Mouse (Mus musculus) right cerebral cortex, adult 18-20 months (tissue): ENCODE measurements around the gene Scd4.

Experiments
- DNase-seq: peaks from one replicate; pipeline ENCODE4 v3.0.0; 2022; ENCODE audit warnings: mixed read lengths

The Scd4 gene

DNA sequence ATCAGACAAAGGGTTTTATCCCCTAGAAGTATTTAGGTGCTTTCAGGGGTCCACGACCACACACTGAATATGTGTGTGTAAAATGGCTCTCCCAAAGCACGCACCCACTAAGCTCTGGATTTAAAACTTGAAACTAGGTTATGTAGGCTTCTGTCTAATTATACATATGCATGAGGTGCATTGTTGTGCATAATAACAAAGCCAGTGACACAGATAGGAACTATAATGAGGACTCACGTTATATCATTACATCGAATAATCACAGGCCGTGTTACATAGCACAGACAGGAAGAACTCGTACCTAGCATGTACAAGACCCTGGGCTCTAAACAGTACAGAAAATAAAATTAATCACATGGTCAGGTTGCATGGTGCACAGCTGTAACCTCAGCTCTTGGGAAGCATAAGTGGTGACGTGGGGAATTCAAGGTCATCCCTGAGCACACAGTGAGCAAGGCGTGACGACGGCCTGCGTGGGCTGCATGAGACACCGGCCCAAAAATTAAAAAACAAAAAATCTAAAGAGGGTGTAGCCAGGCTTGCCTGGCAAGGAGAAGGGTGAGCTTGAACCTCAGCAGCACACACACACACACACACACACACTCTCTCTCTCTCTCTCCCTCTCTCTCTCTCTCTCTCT lies 49.9 kb downstream of the Scd4 start:
- DNase-seq: no peak

DNA sequence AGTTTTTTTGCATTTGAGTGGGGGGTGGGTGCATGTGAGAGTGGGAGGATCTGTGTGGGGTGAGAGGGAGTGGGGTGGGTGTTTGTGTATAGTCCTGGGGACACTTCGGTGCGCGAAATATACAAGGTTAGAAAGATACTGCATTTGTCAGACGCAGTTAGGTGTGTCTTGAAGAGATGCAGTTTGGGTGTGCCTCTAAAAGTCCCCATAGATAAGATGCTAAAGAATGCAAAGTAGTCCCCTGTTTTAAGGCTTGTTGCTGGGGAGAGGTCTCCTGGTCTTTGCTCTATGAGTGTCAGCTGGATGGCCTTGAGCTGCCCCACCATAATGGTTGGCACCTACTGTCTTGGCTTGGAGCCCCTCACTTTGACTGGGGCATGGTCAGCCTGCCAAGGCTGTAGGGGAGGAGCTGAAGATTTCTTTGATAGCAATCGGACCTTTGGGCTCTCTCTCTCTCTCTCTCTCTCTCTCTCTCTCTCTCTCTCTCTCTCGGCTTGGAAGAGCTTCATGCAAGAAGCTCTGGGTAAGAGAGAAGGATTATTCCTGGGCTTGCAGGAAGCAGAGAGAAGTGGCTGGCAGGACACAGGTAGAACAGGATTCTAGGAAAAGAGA lies 53.1 kb downstream of the Scd4 start:
- DNase-seq: no peak

DNA sequence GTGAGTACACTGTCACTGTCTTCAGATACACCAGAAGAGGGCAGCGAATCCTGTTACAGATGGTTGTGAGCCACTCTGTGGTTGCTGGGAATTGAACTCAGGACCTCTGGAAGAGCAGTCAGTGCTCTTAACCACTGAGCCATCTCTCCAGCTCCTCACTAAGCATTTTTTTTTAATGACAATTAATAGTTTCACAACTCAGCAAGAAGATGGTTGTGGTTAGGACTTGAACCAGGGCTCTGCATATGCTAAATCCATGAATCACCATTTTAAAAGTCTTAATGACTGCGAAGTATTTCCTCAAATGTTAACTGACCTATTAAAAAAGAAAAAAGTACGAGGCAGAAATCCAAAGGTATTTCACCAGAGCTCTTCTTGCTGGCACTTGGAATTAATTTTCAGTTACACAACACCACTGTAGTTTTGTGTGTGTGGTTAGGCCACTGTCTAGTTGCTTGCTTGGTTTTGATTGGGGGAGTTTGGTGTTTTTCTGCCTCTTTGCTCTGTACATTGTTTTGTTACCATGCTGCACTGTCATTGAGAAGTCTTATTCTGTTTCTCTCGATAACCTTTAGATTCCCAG lies 54.3 kb downstream of the Scd4 start:
- no peak for DNase-seq

DNA sequence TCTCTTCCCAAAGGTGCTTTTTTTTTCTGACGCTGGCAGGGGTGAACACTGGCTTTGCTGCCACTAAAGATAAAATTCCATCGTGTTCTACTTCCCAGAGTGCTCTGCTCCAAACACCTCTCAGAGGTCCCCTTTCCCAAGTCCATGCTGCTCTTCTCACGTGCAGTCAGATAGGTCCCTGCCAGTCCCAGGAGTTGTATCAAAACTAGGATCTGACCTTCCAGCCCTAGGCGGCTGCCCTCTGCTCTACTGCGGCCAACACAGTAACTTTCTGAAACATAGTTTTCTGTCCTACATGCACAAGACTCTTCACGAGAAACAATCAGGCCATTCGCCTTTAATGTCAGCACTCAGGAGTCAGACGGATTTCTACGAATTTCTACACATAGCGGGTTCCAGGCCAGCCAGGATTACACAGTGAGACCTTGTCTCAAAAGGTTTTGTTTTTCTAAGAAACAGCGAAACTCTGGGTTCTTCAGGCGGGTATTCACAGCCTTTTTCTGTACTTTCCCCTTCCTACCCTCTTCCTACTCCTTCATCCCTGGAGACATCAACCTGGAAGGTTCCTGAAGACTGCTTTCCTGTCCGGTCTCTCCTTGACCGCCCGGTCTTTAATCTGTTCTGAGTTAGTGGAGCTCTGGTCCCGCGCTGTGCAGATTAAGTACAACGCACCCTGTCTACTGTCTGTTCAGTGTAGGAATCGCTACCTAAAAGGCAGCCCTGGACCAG lies 55.0 kb downstream of the Scd4 start:
- no peak for DNase-seq

DNA sequence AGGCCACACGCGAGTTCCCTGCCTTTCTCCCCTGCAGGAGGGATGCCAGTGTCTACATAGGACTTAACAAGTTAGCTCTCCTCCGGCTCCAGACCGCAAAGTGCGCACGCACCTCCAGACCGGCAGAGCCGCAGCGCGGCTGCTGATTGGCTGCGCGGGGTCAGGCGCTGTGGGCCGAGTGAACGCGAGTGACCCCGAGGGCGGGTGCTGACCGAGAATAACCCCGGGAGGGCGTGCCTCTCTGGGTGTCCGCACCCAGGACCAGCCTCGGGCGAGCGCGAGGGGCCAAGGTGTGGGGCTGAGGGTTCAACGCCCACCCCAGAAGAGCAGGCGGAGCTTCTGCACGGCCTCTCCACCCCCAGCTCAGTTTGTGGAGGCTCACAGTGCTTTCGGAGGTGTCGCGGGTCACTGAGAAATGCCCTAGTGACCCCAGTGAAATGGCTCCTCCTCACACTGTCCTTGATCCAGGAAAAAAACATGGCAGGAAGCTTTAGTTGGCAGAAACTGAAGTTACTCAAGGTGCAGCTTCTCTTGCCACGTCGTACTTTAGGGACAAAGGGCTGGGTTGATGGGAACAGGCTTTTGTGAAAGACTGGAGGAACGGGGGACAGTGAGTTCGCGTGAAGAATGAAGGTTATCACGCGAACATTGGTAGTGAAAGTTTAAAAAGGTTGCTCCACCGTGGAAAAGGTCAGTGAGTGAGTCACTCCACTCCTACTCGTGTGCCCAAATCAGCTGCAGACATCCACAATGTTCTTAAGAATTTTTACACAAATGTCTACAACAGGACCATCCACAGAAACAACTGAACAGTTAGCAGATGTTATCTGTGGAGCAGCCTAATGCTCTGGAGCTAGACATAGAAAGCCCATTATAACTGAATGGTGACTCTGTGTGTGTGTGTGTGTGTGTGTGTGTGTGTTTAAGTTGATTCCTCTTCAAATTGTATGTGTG lies 55.9 kb downstream of the Scd4 start:
- peak; percentile 93 for DNase-seq

DNA sequence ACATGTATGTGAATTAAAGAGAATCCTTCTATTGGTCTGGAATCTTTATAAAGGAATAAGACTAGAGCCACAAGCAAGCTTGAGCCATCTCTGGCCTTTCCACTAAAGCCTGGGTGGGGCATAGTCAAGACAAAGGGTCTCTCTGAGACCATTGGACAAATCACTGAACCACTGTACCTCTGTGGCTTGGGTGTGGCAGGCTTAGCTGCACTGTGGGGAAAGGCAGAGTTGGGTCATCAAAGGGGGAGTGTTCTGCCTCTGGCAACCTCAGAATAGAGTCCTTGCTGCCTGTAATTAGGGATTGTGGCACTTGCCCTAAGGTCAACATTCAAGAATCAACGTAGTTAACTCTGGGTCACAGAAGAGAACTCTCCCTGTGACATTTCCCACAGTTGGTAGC lies 56.6 kb downstream of the Scd4 start:
- DNase-seq: no peak

DNA sequence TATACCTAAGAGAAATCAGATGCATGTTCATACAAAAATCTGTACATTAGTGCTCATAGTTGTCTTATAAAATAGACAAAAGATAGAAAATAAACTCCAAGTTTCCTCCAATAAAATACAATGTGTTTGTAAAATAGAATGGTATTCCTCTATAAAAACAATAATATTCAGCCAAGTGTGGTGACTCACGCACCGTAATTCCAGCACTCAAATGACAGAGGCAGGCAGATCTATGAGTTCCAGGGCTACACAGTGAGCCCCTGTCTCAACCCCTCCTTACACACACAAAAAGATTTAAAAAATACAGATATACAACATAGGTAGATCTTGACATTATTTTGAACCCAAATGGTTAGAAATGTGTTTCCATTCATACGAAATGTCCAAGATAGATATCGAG lies 59.0 kb downstream of the Scd4 start:
- DNase-seq: no peak

DNA sequence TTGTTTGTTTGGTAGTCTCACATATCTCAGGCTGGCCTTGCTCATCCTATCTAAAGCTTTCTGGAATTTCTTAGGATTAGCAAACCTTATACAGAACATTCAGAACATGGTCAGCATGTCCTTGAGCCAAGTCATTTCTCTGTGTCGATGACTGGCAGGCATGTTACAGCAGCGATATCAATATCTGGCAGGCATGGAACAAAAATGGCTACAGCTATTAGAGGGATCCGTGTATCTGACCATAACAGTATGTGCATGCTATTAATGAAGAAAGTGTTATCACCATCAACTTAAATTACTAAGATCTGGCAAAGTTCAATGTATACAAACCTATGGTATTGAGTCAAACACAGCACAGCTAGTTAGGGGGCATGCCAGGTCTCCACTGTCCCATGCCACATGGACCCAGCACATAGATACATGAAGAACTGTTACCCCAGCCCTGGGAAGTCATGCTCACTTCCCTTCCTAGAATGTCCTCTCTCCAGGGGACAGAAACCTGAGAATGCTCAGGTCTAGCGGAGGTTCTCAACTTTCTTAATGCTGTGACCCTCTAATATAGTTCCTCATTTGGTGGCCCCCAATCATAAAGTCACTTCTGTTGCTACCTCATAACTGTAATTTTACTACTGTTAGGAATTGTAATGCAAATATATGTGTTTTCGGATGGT lies 59.6 kb downstream of the Scd4 start:
- no peak for DNase-seq

DNA sequence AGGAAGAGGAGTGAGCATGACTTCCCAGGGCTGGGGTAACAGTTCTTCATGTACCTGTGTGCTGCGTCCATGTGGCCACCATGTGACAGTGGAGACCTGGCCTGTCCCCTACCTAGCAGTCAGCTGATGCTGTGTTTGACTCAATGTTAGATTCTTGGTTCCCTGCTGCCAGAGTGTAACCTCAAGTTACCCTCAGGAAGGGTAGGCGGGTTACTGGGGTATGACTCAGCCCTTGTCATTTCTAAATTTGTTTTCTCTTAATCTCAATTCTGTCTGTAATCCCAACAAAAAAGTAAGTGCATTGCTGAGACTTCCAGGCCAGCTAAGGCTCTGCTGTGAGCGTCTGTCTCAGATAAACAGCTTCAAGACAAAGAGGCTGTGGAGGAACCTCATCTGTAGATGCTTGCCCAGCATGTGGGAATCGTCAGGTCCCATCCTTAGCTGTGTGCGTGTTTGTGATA lies 61.1 kb downstream of the Scd4 start:
- DNase-seq: peak; percentile 15

DNA sequence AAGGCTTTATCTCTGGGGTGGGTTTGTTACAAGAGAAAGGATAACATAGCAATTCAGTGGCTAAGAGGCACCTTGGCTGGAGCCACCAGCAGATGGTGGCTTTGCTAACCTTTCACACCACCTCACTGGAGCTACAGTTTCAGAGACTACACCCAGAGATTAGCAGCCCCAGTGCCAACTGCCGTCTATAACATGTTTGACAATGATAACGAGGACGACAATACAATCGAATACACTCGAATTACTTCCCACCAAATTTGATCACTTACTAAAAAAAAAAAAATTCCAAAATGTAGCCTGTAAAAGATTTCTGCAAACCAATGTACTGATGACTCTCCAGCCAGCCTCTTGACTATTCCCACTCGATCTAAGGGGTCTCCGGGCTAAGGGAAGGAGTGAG lies 62.1 kb downstream of the Scd4 start:
- DNase-seq: no peak
